Mouse (Mus musculus) lung, postnatal 4 days (tissue): Measurements from ENCODE around the gene Ttll5.

Experiments
- DNase-seq, 2 experiments: peaks; one replicate each; pipeline ENCODE4 v3.0.0; 2021

Ttll5 gene

DNA sequence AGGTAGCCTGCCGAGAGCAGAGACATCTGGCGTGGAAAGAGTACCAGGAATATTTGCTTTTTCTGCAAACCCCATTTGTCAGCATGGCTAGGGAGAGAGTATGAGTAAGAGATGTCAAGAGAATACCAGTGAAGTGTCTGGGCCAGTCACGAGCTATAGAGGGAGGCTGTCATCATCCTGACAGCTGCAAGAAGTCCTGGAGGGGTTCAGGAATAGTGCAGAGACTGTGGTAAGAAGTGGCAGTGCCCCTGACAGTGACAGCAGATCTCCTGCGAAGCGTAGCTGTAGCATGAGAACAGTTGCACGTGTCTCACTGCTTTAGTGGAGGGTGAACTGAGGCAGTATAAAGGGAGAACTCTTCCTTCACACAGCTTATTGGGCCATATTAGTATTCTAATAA, 197.1 kb downstream of the Ttll5 start:
- no peak for DNase-seq

DNA sequence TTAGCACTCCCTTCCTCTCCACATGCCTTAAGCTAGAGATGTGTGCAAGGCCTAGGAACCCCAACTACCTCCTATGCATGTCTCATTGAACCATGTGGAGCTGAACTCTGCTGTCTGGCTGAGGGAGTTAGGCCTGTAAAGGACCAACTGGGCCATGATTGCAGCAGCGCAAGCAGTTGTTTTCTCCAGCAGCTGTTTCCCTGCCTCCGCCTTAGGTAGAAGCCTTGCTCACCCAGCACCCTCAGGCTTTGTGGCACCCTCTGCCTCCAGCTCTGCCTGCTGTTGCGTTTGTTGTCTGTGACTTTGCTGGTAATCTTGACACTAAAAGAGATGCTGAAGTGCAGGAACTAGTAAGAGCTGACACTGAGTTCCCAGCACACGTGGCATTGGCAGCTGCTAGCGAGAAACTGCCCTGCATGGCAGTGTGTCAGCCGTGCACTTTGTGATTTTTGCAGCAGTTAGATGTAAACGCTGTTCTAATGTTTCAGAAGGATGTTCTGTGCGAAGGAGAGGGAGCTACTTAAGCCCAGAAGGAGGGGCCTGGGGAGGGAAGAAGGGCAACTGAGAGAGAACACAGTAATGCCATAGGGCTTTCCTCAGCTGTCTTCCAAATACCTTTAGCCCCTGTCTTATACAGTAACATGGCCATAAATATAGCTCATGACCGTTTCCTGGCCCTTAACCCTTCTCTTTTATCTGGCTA, 198.0 kb downstream of the Ttll5 start:
- no peak for DNase-seq

GRCm38 (mm10) chr12:86023081-86023871, 198.8 kb downstream of the Ttll5 start:
- DNase-seq = peak; percentile 63 to 77

DNA sequence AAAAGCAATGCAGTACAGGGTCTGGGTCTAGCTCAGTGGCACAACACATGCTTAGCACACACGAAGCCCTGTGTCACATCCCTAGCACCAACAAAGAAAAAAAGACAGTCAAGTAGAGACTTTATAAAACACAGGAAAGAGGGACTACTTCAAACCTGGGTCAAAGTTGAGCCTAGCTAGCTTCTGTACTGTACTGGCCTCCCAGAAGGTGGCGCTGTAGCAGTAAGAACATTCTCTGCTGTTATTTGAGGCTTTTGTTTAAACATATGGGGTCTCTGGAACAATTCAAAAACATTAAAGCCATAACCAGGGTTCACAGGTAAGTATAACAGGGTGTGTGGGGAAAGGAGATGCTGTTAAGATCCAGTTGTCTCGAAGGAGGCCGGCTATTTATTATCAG, 200.0 kb downstream of the Ttll5 start:
- peak in 1 of 2 experiments; percentile 53 for DNase-seq

DNA sequence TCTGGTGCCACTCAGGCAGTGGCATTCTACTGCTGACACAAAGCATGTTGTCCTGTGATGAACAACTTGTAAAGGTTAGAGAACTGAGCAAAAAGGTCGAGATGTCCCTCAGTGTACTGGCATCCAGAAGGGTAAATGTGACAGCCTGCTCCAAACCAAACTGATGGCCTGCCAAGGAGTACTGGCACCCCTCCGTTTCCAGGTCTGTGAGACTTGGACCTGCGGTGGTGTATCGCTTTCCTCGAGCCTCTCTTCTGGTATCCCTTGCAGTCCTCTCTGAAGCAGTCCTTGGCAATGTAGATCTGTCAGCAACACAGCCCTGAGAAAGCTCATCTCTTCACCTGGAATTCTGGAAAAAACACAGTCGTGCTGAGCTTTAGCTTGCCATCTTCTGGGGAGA, 201.0 kb downstream of the Ttll5 start:
- no peak for DNase-seq

DNA sequence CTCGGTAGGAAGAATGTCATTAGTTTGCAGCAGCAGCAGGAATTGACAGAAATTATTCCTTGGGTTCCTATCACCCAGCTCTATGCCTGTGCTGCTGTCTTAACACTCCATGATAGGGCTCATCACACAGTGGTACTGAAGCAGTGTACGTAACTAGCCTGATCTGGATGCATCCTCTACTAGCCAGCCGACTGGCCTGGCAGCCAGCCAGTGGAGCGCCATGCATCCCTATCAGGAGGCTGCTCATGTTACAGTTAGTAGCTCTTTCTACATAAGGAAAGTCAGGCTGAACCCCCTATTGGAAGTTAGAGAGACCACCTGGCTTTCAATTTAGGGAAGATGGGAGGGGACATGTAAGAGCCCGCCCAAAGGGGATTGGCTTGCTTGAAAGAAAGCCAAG, 202.5 kb downstream of the Ttll5 start:
- no peak for DNase-seq

DNA sequence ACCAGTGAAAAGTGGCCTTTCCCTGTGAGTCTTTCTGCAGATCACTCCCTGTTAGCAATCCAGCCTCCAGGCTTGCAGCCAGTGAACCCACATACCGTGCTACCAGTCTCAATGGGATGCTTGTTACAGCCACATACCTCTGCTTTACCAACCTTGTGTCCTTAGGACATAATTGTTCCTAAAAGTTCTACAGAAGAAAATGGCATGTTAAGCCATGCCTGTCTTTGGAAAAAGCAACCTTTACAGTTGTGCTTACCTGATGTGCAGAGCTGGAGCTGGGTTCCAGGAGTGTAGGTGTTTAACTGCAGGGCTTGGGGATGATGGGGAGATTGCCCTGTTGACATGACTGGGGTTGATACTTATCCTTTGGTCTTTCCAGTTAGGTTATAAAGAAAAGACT, 203.3 kb downstream of the Ttll5 start:
- no peak for DNase-seq

GRCm38 (mm10) chr12:86030932-86031331, 206.5 kb downstream of the Ttll5 start:
- DNase-seq = no peak

DNA sequence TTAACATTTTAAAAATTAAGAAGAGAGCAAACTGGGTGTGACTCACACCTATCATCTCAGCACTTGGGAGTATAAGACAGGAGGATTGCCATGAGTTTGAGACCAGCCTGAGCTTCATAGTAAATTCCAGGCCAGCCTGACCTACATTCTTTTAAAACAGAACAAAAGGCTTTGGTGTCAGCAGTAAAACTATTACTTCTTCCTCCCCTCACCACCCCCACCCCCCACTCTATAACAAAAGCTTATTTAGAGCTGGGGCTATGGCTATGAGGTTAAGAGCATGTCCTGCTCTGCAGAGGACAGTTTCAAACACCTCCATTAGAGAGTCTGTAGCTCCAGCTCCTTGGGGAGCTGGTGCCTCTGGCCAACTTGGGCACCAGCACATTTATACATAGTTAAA, 211.1 kb downstream of the Ttll5 start:
- DNase-seq = no peak

GRCm38 (mm10) chr12:86036368-86037166, 212.1 kb downstream of the Ttll5 start:
- no peak for DNase-seq

DNA sequence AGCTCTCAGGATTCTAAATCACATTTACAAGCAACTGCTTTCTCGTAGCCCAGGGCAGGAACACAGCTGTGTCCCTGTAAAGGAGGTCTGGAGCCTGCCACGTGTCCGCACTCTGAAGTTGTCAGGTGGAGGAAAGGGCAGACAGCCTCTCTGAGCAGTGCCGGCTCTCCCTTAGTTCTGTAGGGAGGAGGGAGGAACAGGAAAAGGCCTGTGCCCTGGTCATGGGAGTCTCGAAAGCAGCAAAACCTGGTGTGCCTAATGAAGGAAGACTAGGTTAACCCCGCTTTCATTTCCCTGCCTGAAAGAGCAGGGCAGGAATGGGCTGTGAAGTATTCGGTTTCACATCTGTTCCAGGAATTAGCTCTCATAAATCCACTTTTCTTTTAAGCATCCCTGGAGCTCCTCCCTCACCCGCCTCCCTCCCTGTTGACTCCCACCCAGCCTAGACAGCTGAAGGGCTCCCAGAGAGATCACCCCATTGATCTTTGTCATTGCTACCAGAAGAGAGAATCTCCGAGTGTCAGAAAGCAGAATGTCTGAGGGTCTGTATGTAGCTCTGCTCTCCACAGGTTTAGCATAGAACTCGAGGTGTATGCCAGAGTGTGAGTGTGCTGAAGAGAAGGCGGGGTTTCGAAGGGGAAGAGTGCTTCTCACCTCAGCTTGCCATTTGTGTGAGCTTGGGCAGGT, 212.9 kb downstream of the Ttll5 start:
- DNase-seq = no peak

DNA sequence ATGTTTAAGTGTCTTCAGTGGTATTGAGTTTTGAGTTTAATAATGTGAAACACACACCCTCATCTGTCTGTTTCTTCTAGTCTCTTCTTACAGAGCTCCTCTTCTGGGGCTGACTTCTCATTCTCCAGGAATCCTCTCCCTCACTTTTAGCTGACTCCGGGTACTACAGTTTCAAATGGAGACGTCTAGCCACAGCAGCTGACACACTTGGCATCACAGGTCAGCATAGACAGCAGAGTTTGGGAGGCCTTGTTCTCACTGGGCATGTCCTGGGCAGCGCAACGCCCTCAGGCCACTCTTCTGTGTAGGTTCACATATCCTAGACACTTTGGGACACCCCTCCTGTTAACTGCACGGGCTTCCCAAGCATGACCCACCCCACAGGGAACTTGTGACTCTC, 214.6 kb downstream of the Ttll5 start:
- no peak for DNase-seq

- no peak for DNase-seq
These were observed 215.3 kb downstream of the Ttll5 start for GRCm38 (mm10) chr12:86039751-86040150.

- no peak for DNase-seq
These were observed 221.7 kb downstream of the Ttll5 start for GRCm38 (mm10) chr12:86046141-86046540.

GRCm38 (mm10) chr12:86046776-86047175, 222.3 kb downstream of the Ttll5 start:
- no peak for DNase-seq

GRCm38 (mm10) chr12:86047376-86047775, 222.9 kb downstream of the Ttll5 start:
- no peak for DNase-seq

- no peak for DNase-seq
These were observed 225.4 kb downstream of the Ttll5 start for GRCm38 (mm10) chr12:86049813-86050212.

- DNase-seq = no peak
These were observed 227.0 kb downstream of the Ttll5 start for GRCm38 (mm10) chr12:86051477-86051876.

- DNase-seq = no peak
These were observed 230.8 kb downstream of the Ttll5 start for GRCm38 (mm10) chr12:86055306-86055705.

DNA sequence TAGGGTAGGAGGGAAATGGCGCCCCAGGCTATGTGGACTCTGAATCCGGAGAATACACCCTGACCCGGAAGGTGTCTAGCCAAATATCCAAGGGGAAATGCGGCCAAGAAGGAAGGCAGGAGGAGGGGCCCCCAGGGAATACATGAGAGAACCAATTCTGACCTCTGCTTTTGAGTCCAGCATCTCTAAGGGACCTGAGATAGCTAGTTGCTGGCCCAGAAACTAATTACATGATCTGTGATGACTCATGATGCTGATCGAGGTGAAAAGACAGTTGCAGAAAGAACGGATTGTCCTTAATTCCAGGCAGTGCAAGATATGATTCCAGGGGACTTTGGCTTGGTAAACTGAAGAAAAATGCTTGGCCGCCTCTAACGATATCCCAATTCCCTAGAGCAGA, 232.5 kb downstream of the Ttll5 start:
- no peak for DNase-seq

DNA sequence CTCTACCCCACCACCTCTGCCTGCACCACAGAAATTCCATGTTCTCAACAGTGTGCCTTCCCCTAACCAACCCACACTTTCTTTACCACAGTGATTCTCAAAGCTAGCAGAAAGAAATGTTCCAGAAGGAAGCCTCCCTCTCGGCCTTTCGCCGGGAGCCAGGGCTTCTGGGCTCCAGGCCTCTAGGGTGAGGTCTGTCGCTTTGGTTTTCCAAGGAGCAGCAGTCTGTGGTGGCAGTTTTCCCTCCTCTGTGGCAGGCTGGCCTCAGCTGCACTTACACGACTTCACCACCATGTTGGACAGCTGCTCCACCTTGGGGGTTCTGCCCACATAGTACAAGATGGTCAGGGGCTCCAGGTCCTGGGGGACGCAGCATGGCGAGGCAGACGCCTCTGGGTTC, 233.1 kb downstream of the Ttll5 start:
- no peak for DNase-seq

DNA sequence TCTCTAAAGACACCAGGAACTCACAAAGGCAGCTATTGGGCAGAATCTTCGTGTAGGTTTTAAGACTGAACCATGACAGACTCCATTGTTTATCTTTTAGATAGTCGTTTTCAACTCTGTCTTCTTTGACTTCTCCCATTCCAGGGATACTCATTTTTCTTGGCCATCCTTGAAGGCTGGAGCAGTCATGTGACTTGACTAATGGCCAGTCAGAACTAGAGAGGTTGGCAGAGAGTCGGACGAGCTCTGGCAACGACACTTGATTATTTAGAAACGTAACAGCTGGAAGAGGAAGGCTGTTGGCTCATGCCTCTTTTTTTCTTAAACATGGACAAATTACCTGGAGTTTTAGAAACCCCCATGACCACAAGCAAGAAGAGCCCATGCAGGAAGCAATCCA, 234.9 kb downstream of the Ttll5 start:
- DNase-seq = no peak

GRCm38 (mm10) chr12:86064796-86065195, 240.3 kb downstream of the Ttll5 start:
- DNase-seq = no peak
